Mouse (Mus musculus) limb, embryonic 13.5 days (tissue): Measurements from ENCODE around the gene Muc1. TPM values are rescaled to one million over a fixed set of nuclear protein-coding genes. Genes with fewer than 3 reads are reported as not detected.

Experiments used
- ATAC-seq: fragments of 200-750 bp; cut with Nextera tagmentation; 2 replicates; pipeline ENCODE4 v1.8.0; 2017; ENCODE audit warnings: low read depth, moderate number of reproducible peaks, moderate TSS enrichment; ENCODE audit not compliant: low FRiP score
- H3K27ac ChIP-seq: fragments of 300-500 bp; sonication (generic); 2 replicates; pipeline ENCODE4 v1.5.1; 2015; ENCODE audit warnings: inconsistent platforms, mild to moderate bottlenecking, moderate library complexity
- H3K27me3 ChIP-seq: fragments of 300-500 bp; sonication (generic); 2 replicates; pipeline ENCODE4 v1.6.1; 2015; ENCODE audit warnings: mild to moderate bottlenecking, inconsistent platforms
- H3K36me3 ChIP-seq: fragments of 300-500 bp; sonication (generic); 2 replicates; pipeline ENCODE4 v1.6.1; 2015; ENCODE audit warnings: inconsistent platforms, mild to moderate bottlenecking, moderate library complexity
- H3K4me1 ChIP-seq: fragments of 300-500 bp; sonication (generic); 2 replicates; pipeline ENCODE4 v1.6.1; 2015; ENCODE audit warnings: inconsistent platforms
- H3K4me2 ChIP-seq: fragments of 300-500 bp; sonication (generic); replicated peaks from 2 replicates; pipeline ENCODE4 v1.6.1; 2015; ENCODE audit warnings: inconsistent platforms, mild to moderate bottlenecking, moderate library complexity
- H3K4me3 ChIP-seq: fragments of 300-500 bp; sonication (generic); 2 replicates; pipeline ENCODE4 v1.5.1; 2015; ENCODE audit warnings: moderate library complexity, mild to moderate bottlenecking, inconsistent platforms
- H3K9ac ChIP-seq: fragments of 300-500 bp; sonication (generic); 2 replicates; pipeline ENCODE4 v1.6.1; 2015; ENCODE audit warnings: mild to moderate bottlenecking, inconsistent platforms
- H3K9me3 ChIP-seq: fragments of 300-500 bp; sonication (generic); 2 replicates; pipeline ENCODE4 v1.6.1; 2016; ENCODE audit warnings: inconsistent platforms
- WGBS: fragments of 180-500 bp; shearing (Covaris S2); methylation state at CpG from one replicate; pipeline ENCODE4 v1.1.7; 2015; 5-methylcytosine and 5-hydroxymethylcytosine counted together
- polyA plus RNA-seq: library from polyadenylated mRNA; unstranded; fragments of >200 nt; fragmentation: Nextera tagmentation; extraction: Ambion mirVana; gene quantifications from 2 replicates; pipeline ENCODE4 v1.2.1, GENCODE M21; 2015

Muc1 gene
- polyA plus RNA-seq, 1 experiment from 2014 or later: 0.64 TPM

- peak; percentile 98 for ATAC-seq
- peak overlapping the region; percentile 73 for H3K9ac ChIP-seq
- H3K9me3 ChIP-seq: no peaks in the 10 kb centered on the region
- peak overlapping the region; percentile 67 for H3K4me2 ChIP-seq
- WGBS: 10% methylated on average over 33 of the region's 33 CpGs
- peak overlapping the region; percentile 85 for H3K27ac ChIP-seq
- H3K4me1 ChIP-seq: peaks cover 10% of the 10 kb centered on the region
- no peaks in the 10 kb centered on the region for H3K27me3 ChIP-seq
- H3K4me3 ChIP-seq: peak overlapping the region; percentile 41
- no peaks in the 10 kb centered on the region for H3K36me3 ChIP-seq
Measured at GRCm38 (mm10) chr3:89195979-89196877, 32.6 kb upstream of the Muc1 start.

DNA sequence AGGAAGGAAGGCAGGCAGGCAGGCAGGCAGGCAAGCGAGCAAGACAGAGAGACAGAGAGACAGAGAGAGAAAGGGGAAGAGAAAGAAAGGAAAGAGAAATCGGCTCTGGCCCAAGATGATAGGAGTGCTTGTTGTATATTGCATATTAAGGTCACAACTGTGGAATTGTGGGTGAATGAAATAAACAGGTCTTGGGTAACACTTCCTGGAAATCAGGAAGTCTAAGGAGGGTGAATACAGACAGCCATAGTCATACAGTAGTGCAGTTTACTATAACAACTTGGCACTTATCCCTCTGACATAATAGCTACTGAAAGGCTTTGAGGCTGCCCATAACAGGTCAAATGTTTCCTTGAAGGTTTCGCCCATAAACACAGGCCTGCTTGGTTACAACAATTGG, 29.0 kb upstream of the Muc1 start:
- Histone ChIP-seq H3K4me2 (no peak overlapping the region), H3K9me3 (no peaks in the 10 kb centered on the region), H3K4me3 (no peak overlapping the region), H3K4me1 (peaks cover 16% of the 10 kb centered on the region), H3K27me3 (no peaks in the 10 kb centered on the region), H3K9ac (no peak overlapping the region), H3K27ac (no peak overlapping the region), H3K36me3 (peaks cover 10% of the 10 kb centered on the region)
- no peak for ATAC-seq
- 75% methylated on average over 3 of the region's 3 CpGs for WGBS

GRCm38 (mm10) chr3:89202253-89203141, 26.4 kb upstream of the Muc1 start, which contains the start of gene Gba:
Gba (plus strand) TSS chr3:89202928.
- peak; percentile 91 for ATAC-seq
- WGBS: 27% methylated on average over 13 of the region's 13 CpGs
- peak within 1 kb of the TSS; percentile 60 for H3K4me3 ChIP-seq
- no peaks in the 10 kb centered on the region for H3K27me3 ChIP-seq
- peak within 1 kb of the TSS; percentile 75 for H3K4me2 ChIP-seq
- no peaks in the 10 kb centered on the region for H3K9me3 ChIP-seq
- H3K36me3 ChIP-seq: peaks cover 34% of the 10 kb centered on the region
- peaks cover 6% of the 10 kb centered on the region for H3K4me1 ChIP-seq
- H3K9ac ChIP-seq: peak within 1 kb of the TSS; percentile 70
- H3K27ac ChIP-seq: no peak within 1 kb of the TSS

- no peak for ATAC-seq
- Histone ChIP-seq H3K27me3 (no peaks in the 10 kb centered on the region), H3K4me3 (peak overlapping the region; percentile 60), H3K9ac (peak overlapping the region; percentile 70), H3K4me2 (peak overlapping the region; percentile 75), H3K27ac (no peak overlapping the region), H3K36me3 (peaks cover 40% of the 10 kb centered on the region), H3K9me3 (no peaks in the 10 kb centered on the region), H3K4me1 (peaks cover 6% of the 10 kb centered on the region)
- WGBS: 39% methylated on average over 5 of the region's 5 CpGs
Measured at GRCm38 (mm10) chr3:89203142-89203514, 25.7 kb upstream of the Muc1 start.

DNA sequence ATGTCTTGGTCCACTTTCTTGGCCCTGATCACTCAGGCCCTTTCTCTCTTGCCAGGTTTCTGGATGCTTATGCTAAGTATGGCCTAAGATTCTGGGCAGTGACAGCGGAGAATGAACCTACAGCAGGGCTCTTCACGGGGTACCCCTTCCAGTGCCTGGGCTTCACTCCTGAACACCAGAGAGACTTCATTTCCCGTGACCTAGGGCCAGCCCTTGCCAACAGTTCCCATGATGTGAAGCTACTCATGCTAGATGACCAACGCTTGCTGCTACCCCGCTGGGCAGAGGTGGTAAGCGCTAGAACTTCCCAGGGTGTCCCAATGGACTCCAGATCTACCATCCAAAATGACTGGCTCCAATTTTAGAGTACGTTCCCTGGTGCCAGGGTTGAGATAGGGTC, 22.8 kb upstream of the Muc1 start:
- no peak overlapping the region for H3K4me2 ChIP-seq
- peaks cover 6% of the 10 kb centered on the region for H3K4me1 ChIP-seq
- no peak overlapping the region for H3K9ac ChIP-seq
- H3K9me3 ChIP-seq: no peaks in the 10 kb centered on the region
- no peak for ATAC-seq
- H3K36me3 ChIP-seq: peaks cover 69% of the 10 kb centered on the region
- H3K27ac ChIP-seq: no peak overlapping the region
- WGBS: 91% methylated on average over 7 of the region's 7 CpGs
- H3K27me3 ChIP-seq: no peaks in the 10 kb centered on the region
- H3K4me3 ChIP-seq: no peak overlapping the region

- H3K36me3 ChIP-seq: peaks cover 69% of the 10 kb centered on the region
- 88% methylated on average over 2 of the region's 2 CpGs for WGBS
- no peak overlapping the region for H3K9ac ChIP-seq
- no peaks in the 10 kb centered on the region for H3K9me3 ChIP-seq
- ATAC-seq: no peak
- no peak overlapping the region for H3K4me2 ChIP-seq
- H3K4me1 ChIP-seq: peaks cover 6% of the 10 kb centered on the region
- no peak overlapping the region for H3K27ac ChIP-seq
- no peaks in the 10 kb centered on the region for H3K27me3 ChIP-seq
- no peak overlapping the region for H3K4me3 ChIP-seq
Measured at GRCm38 (mm10) chr3:89206695-89207094, 22.2 kb upstream of the Muc1 start.

- Histone ChIP-seq H3K9me3 (no peaks in the 10 kb centered on the region), H3K4me1 (peaks cover 17% of the 10 kb centered on the region), H3K9ac (no peak overlapping the region), H3K27me3 (no peaks in the 10 kb centered on the region), H3K4me3 (no peak overlapping the region), H3K27ac (no peak overlapping the region), H3K36me3 (peaks cover 75% of the 10 kb centered on the region), H3K4me2 (no peak overlapping the region)
- ATAC-seq: no peak
- 89% methylated on average over 13 of the region's 13 CpGs for WGBS
Measured at GRCm38 (mm10) chr3:89208075-89208657, 20.7 kb upstream of the Muc1 start.

- 80% methylated on average over 6 of the region's 6 CpGs for WGBS
- Histone ChIP-seq H3K27me3 (no peaks in the 10 kb centered on the region), H3K4me1 (peaks cover 15% of the 10 kb centered on the region), H3K4me2 (no peak overlapping the region), H3K36me3 (peaks cover 75% of the 10 kb centered on the region), H3K9ac (no peak overlapping the region), H3K27ac (no peak overlapping the region), H3K4me3 (no peak overlapping the region), H3K9me3 (no peaks in the 10 kb centered on the region)
- no peak for ATAC-seq
Measured at GRCm38 (mm10) chr3:89208736-89209135, 20.1 kb upstream of the Muc1 start.

DNA sequence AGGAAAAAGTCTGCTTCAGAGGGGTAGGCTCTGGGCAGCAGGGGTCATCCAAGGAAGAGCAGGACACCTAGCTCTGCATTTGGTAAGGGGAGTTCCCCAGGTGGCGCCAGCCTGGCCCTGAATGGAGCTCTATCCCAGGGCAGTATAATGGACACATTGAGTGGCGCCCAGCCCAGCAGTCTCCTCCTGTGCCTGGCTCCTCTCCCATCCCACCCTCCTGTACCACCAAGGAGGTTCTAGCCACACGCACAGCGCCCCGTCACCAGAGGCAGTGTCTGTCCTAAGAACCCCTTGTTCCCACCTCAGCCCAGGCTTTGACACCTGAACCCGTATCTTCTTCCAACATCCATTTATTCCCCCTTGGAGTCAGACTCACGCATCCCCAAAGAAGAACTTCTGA, 19.1 kb upstream of the Muc1 start:
- no peaks in the 10 kb centered on the region for H3K9me3 ChIP-seq
- peaks cover 18% of the 10 kb centered on the region for H3K4me1 ChIP-seq
- WGBS: 91% methylated on average over 7 of the region's 7 CpGs
- H3K27ac ChIP-seq: no peak overlapping the region
- H3K4me3 ChIP-seq: no peak overlapping the region
- no peak for ATAC-seq
- H3K9ac ChIP-seq: no peak overlapping the region
- H3K4me2 ChIP-seq: no peak overlapping the region
- H3K36me3 ChIP-seq: peaks cover 67% of the 10 kb centered on the region
- H3K27me3 ChIP-seq: no peaks in the 10 kb centered on the region

DNA sequence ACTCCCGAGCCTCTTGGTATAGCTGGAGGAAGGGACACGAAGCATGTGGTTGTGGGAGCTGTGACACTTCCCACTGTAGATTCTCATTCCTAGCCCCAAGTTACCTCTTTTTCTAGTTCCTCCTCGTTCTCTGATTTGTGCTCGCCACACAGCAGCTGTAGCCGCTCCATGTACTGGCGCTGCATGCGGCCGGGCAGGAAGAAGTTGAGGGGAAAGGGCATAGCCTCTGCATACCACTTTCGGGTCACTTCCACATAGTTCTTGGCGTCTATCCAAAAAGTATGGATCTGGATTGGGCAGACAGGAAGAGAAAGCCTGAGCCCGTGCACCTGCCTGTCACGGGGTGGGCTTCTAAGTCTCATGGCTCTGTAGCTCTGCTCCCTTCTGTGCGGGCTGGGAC, 18.7 kb upstream of the Muc1 start:
- no peak for ATAC-seq
- Histone ChIP-seq H3K36me3 (peaks cover 63% of the 10 kb centered on the region), H3K9ac (no peak overlapping the region), H3K27me3 (no peaks in the 10 kb centered on the region), H3K9me3 (no peaks in the 10 kb centered on the region), H3K4me1 (peaks cover 23% of the 10 kb centered on the region), H3K4me3 (no peak overlapping the region), H3K27ac (peak overlapping the region; percentile 29; the same call in 1 of the 2 replicates), H3K4me2 (no peak overlapping the region)
- WGBS: 84% methylated on average over 13 of the region's 13 CpGs

- Histone ChIP-seq H3K4me2 (no peak overlapping the region), H3K4me3 (no peak overlapping the region), H3K27me3 (no peaks in the 10 kb centered on the region), H3K9ac (no peak overlapping the region), H3K9me3 (no peaks in the 10 kb centered on the region), H3K36me3 (peaks cover 58% of the 10 kb centered on the region), H3K4me1 (peaks cover 28% of the 10 kb centered on the region), H3K27ac (no peak overlapping the region)
- WGBS: 68% methylated on average over 7 of the region's 7 CpGs
- no peak for ATAC-seq
Measured at GRCm38 (mm10) chr3:89210731-89211130, 18.1 kb upstream of the Muc1 start.
